Mouse (Mus musculus) ES-Bruce4 (cell line): Measurements from ENCODE around the gene Fstl3.

ENCODE experiments used
- CTCF ChIP-seq: IDR thresholded peaks from one replicate; pipeline ENCODE4 v1.8.1; 2011; ENCODE audit warnings: low read depth, low read length
- POLR2A ChIP-seq: IDR thresholded peaks from one replicate; pipeline ENCODE4 v1.8.1; 2011; ENCODE audit warnings: low read length; ENCODE audit not compliant: insufficient read depth

DNA sequence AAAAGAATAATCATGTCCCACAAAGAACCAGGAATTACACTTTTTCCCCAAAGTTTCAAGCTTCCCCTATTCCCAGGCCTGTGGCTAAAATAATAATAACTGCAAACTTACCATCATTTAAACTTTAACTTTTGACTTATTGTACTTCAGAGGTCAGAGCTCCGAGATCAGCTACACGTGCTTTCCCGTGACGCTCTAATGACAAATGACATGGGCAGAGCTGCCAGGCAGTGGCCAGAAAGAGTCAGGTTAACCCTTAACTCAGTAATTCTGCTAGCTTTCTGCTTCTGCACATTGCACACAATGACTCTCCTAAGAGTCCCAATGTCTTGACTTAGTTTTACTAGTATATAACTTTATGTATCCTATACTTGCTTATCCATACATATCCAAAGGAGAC, 7.7 kb upstream of the Fstl3 start:
- TF ChIP-seq POLR2A (no peak), CTCF (no peak)
